Mouse (Mus musculus) liver (tissue): ENCODE measurements at regions not wholly inside any gene's neighbourhood (a gene's known extent, or its start where the extent isn't known, plus 50 kb on each side); places are given as distances from the start of the nearest gene placed in this dataset.

Experiments
- DNase-seq: peaks from one replicate; pipeline ENCODE4 v3.0.0-alpha.2; 2020; ENCODE audit warnings: mixed read lengths

DNA sequence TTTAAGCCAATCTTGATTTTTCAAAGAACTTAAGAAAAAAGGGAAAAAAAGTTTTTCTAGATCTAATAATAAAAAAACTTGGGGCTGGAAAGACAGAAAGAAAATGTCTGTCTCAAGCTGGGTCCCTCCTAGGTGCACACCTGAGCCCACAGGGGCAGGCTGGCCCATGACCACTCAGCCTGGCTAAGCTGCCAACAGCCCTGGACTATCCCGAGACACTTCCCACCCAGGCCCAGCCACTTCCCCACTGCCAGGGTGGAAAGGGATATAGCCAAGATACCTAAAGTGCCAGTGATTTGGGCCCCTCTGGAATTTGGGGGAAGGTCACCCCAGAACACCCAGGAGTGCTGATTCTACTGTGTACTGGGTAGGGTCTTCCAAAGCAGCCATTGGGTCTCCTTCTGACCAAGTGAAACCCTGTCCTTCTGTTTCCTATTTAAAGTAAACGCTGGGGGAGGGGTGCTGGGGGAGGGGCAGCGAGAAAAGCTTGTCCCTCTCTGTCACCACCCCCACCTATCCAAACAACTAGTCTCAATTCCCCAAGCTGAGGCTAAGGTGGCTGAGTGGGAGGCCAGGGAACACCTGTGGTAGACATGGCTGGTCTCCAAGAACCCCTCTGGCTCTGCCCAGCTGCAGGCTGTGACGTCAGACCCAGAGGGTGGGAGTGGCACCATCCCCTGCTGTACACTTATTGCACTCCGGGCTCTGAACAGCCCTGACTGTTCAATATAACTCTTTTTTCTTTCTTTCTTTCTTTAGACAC lies 62.6 kb downstream of the Mcfd2 start:
- peak; percentile 20 for DNase-seq

DNA sequence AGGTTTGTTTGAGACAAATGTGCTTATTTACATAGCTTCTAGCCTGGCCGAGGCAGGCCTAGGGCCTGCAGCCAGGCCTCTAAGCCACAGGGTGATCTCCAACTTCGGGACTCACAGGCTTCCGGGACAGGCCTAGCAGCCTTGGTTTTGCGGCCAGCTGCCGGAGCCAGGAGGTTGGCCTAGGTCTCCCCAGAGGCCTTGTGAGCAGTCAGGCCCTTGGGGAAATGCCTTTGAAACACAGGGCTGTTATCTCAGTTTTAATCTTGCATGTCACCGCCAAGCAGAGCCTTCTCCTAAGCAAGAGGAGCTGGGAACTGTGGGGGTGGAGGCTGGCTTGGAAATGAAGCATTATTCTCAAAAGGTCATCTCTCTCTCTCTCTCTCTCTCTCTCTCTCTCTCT lies 63.2 kb downstream of the Mcfd2 start:
- peak; percentile 44 for DNase-seq

DNA sequence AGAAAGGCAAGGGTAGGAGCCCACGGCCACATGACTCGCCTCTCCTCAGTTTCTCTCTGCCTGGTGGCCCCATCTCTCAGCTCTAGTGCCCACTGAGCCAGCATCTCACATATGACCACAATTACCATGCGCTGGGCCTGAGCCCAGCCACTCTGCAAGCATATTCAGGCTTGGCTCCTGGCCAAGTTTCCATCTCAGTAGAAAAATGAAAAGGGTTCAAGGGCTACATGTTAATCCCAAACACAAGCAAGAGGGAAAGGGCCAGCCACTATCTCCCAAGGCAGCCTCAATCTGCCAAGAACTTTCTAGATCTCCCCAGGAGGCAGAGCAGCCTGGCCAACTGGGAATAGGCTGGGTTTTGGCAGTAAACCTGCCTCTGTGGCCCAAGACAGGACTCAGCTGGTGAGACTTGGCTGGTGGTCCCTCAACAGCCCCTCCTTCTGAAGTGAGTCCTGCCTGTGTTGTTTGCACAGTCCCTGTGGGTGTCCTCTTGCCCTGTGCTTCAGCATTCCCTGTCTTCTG lies 65.0 kb downstream of the Mcfd2 start:
- peak; percentile 44 for DNase-seq

DNA sequence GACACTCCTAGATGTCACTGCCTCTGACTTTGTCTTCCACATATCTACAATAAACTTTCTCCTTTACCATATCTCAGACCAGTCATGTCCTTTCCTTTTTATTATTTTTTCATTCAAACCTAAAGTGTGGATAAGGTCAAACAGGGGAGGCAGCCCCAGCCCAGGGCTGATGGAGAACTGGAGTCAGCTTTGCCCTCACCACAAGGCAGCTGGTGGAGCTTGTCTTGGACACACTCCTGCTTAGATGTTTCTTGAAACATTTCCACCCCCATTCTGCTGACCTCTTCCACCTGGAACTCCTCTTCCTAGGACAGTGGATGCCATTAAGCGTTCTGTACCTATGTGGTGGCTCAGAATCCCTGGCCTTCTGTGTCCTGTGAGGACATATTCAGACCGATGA lies 65.6 kb downstream of the Mcfd2 start:
- DNase-seq = no peak

DNA sequence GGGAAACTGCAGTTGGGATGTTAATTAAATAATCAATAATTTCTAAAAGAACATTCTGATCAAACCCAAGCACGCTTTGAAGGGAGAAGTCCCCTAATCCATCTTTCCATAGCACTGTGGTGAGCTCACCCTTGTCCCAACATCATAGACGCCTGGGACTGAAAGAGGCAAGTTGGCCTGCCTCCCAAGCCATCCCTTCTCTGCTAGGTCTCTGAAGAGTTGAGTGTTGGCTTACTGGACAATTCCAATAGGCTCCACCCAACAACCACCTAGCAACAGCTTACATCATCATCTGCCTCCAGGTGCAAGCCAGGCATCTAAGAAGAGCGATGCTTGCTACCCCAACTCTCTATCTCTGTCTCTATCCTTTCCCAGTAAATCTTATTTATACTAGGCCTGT lies 66.6 kb downstream of the Mcfd2 start:
- no peak for DNase-seq

DNA sequence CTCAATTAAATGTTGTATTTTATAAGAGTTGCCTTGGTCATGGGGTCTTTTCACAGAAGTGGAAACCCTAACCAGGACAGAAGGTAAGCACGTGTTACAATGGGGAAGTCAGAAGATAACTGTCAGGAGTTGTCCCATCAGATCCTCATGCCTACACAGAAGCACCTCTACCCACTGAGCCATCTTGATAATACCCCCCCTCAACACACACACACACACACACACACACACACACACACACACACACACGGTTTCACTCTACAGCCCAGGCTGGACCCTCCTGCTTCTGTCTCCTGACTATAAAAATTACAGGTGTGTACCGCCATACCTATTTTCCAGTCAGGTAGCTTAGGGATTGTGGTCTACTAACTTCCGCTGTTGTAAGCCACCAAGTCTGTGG lies 68.3 kb downstream of the Mcfd2 start:
- DNase-seq = no peak

DNA sequence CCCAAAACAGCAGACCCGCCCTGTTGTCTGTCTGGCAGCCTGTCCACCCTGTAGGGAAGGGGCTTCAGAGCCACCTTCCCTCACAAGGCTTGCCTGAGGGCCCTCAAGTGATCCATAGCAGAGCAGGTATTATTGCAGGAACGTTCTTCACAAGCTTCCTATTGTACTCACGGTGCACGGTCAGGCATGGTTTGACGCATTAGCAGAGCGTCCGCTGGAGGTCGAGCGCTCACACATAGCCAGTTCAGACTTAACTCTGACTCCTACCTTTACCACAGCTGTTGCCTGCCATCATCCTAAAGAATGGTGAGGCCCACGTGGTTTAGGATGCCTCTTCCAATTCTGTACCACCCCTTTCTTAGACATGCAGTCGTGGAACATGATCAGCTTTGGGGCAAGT lies 71.1 kb downstream of the Mcfd2 start:
- DNase-seq = no peak

DNA sequence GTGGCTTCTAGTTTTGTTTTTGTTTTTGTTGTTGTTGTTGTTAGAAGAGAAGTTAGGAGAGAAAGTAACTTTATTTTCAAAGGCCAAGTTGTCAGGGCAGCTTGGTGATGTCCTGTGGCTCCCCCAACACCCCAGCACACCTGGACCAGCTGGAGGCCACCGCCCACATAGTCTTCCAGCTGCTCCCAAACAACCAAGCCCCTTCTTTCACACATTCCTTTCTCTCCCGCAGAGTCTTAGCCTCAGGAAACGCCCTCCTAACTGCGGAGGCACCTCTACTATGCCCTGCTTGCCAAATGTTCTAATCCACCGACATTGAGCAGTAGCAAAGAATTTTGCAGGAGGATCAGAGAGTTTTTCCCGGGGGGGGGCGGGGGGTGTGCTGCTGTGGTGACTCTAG lies 72.3 kb downstream of the Mcfd2 start:
- DNase-seq = no peak

DNA sequence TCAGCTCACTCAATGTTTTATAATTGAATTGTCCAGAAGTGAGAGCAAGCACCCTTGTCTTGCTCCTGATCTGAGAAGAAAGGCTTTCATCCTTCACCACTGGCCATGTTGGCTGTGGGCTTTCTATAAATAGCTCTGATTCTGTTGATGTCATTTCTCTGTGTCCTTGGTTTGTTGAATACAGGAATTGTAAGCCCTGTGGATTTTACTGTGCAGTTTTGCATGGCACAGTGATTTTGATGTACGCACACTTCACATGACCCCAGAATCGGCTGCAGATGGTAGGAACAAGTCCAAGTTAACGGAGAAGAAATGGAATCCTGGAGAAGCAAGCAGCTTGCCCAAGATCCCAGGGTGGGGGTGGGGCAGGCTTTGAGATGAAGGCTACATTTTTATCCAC lies 76.1 kb downstream of the Mcfd2 start:
- DNase-seq = no peak
